Mouse (Mus musculus) kidney, embryonic 14.5 days (tissue): ENCODE results near the gene Kif26b. TPM values are rescaled to one million over a fixed set of nuclear protein-coding genes. Genes with fewer than 3 reads are reported as not detected.

Experiments used
- ATAC-seq: fragments of 200-750 bp; cut with Nextera tagmentation; 2 replicates; pipeline ENCODE4 v1.8.0; 2017; ENCODE audit warnings: moderate number of reproducible peaks, mild to moderate bottlenecking, moderate TSS enrichment, moderate library complexity; ENCODE audit not compliant: low FRiP score, low TSS enrichment
- H3K27ac ChIP-seq: fragments of 300-500 bp; sonication (generic); 2 replicates; pipeline ENCODE4 v1.5.1; 2014; ENCODE audit warnings: low read depth, mild to moderate bottlenecking, low read length, moderate library complexity, mixed read lengths
- H3K27me3 ChIP-seq: fragments of 300-500 bp; sonication (generic); 2 replicates; pipeline ENCODE4 v1.6.1; 2014; ENCODE audit warnings: mild to moderate bottlenecking, low read length; ENCODE audit not compliant: control insufficient read depth, insufficient read depth
- H3K36me3 ChIP-seq: fragments of 300-500 bp; sonication (generic); 2 replicates; pipeline ENCODE4 v1.6.1; 2014; ENCODE audit warnings: low read length, mixed read lengths; ENCODE audit not compliant: control insufficient read depth, insufficient read depth
- H3K4me1 ChIP-seq: fragments of 300-500 bp; sonication (generic); 2 replicates; pipeline ENCODE4 v1.6.1; 2014; ENCODE audit warnings: low read length, mixed read lengths; ENCODE audit not compliant: control insufficient read depth, insufficient read depth
- H3K4me2 ChIP-seq: fragments of 300-500 bp; sonication (generic); replicated peaks from 2 replicates; pipeline ENCODE4 v1.6.1; 2014; ENCODE audit warnings: low read depth, mild to moderate bottlenecking, low read length
- H3K4me3 ChIP-seq: fragments of 300-500 bp; sonication (generic); 2 replicates; pipeline ENCODE4 v1.5.1; 2014; ENCODE audit warnings: mild to moderate bottlenecking, low read length
- H3K9ac ChIP-seq: fragments of 300-500 bp; sonication (generic); 2 replicates; pipeline ENCODE4 v1.6.1; 2014; ENCODE audit warnings: low read depth, mild to moderate bottlenecking, low read length, moderate library complexity
- H3K9me3 ChIP-seq: fragments of 300-500 bp; sonication (generic); 2 replicates; pipeline ENCODE4 v1.6.1; 2016; ENCODE audit warnings: low read length; ENCODE audit not compliant: control insufficient read depth
- WGBS: fragments of 180-500 bp; shearing (Covaris S2); extraction: QIAGEN DNeasy Blood & Tissue Kit; methylation state at CpG from one replicate; pipeline ENCODE4 v1.1.7; 2014; 5-methylcytosine and 5-hydroxymethylcytosine counted together
- polyA plus RNA-seq: library from polyadenylated mRNA; unstranded; fragments of >200 nt; fragmentation: Nextera tagmentation; extraction: Ambion mirVana; gene quantifications from 2 replicates; pipeline ENCODE4 v1.2.1, GENCODE M21; 2014

The Kif26b gene
- polyA plus RNA-seq, 1 experiment from 2014 or later = 22.9 TPM

- 70% methylated on average over 15 of the region's 15 CpGs for WGBS
- H3K4me2 ChIP-seq = no peak overlapping the region
- no peaks in the 10 kb centered on the region for H3K27me3 ChIP-seq
- 0 out of 2 replicates have a peak, but pooled peaks cover 6% of the 10 kb centered on the region for H3K4me1 ChIP-seq
- H3K9ac ChIP-seq = no peak overlapping the region
- no peaks in the 10 kb centered on the region for H3K9me3 ChIP-seq
- H3K27ac ChIP-seq = no peak overlapping the region
- H3K36me3 ChIP-seq = no peaks in the 10 kb centered on the region
- ATAC-seq = peak; percentile 43; the same call in 1 of the 2 replicates
- H3K4me3 ChIP-seq = no peak overlapping the region
Measured at GRCm38 (mm10) chr1:178600851-178601569, 72.1 kb downstream of the Kif26b start.

- no peak overlapping the region for H3K4me2 ChIP-seq
- WGBS = 75% methylated on average over 8 of the region's 8 CpGs
- ATAC-seq = no peak
- no peaks in the 10 kb centered on the region for H3K27me3 ChIP-seq
- no peak overlapping the region for H3K9ac ChIP-seq
- H3K4me1 ChIP-seq = 0 out of 2 replicates have a peak, but pooled peaks cover 4% of the 10 kb centered on the region
- H3K4me3 ChIP-seq = no peak overlapping the region
- H3K36me3 ChIP-seq = no peaks in the 10 kb centered on the region
- H3K27ac ChIP-seq = no peak overlapping the region
- H3K9me3 ChIP-seq = no peaks in the 10 kb centered on the region
Measured at GRCm38 (mm10) chr1:178609151-178609775, 80.3 kb downstream of the Kif26b start.

GRCm38 (mm10) chr1:178611512-178611911, 82.6 kb downstream of the Kif26b start:
- no peak overlapping the region for H3K27ac ChIP-seq
- no peaks in the 10 kb centered on the region for H3K27me3 ChIP-seq
- H3K4me2 ChIP-seq = no peak overlapping the region
- no peaks in the 10 kb centered on the region for H3K36me3 ChIP-seq
- H3K4me3 ChIP-seq = no peak overlapping the region
- 88% methylated on average over 15 of the region's 15 CpGs for WGBS
- H3K9me3 ChIP-seq = no peaks in the 10 kb centered on the region
- H3K9ac ChIP-seq = no peak overlapping the region
- 0 out of 2 replicates have a peak, but pooled peaks cover 4% of the 10 kb centered on the region for H3K4me1 ChIP-seq
- no peak for ATAC-seq

- ATAC-seq = no peak
- Histone ChIP-seq H3K36me3 (no peaks in the 10 kb centered on the region), H3K9me3 (no peaks in the 10 kb centered on the region), H3K4me2 (no peak overlapping the region), H3K27ac (no peak overlapping the region), H3K9ac (no peak overlapping the region), H3K4me3 (no peak overlapping the region), H3K27me3 (no peaks in the 10 kb centered on the region), H3K4me1 (peaks cover 7% of the 10 kb centered on the region; the same call in 1 of the 2 replicates)
- 98% methylated on average over 2 of the region's 2 CpGs for WGBS
Measured at GRCm38 (mm10) chr1:178621301-178621700, 92.4 kb downstream of the Kif26b start.

- ATAC-seq = no peak
- 34% methylated on average over 9 of the region's 9 CpGs for WGBS
- H3K4me2 ChIP-seq = no peak overlapping the region
- no peak overlapping the region for H3K9ac ChIP-seq
- H3K9me3 ChIP-seq = no peaks in the 10 kb centered on the region
- H3K4me1 ChIP-seq = peaks cover 7% of the 10 kb centered on the region; the same call in 1 of the 2 replicates
- no peaks in the 10 kb centered on the region for H3K36me3 ChIP-seq
- no peak overlapping the region for H3K27ac ChIP-seq
- no peaks in the 10 kb centered on the region for H3K27me3 ChIP-seq
- H3K4me3 ChIP-seq = no peak overlapping the region
Measured at GRCm38 (mm10) chr1:178623889-178624288, 95.0 kb downstream of the Kif26b start.

- no peak overlapping the region for H3K27ac ChIP-seq
- no peak for ATAC-seq
Measured at GRCm38 (mm10) chr1:178626961-178627381, 98.0 kb downstream of the Kif26b start.

GRCm38 (mm10) chr1:178630042-178630441, 101.1 kb downstream of the Kif26b start:
- Histone ChIP-seq H3K27ac (no peak overlapping the region), H3K9ac (no peak overlapping the region), H3K4me2 (no peak overlapping the region), H3K36me3 (no peaks in the 10 kb centered on the region), H3K4me1 (no peaks in the 10 kb centered on the region), H3K9me3 (no peaks in the 10 kb centered on the region), H3K4me3 (no peak overlapping the region), H3K27me3 (no peaks in the 10 kb centered on the region)
- 84% methylated on average over 5 of the region's 5 CpGs for WGBS
- ATAC-seq = no peak

More at GRCm38 (mm10) chr1:178626961-178627381, 98.0 kb downstream of the Kif26b start:
- H3K9me3 ChIP-seq = no peaks in the 10 kb centered on the region
- no peak overlapping the region for H3K4me3 ChIP-seq
- H3K4me1 ChIP-seq = no peaks in the 10 kb centered on the region
- H3K36me3 ChIP-seq = no peaks in the 10 kb centered on the region
- H3K27me3 ChIP-seq = no peaks in the 10 kb centered on the region
- WGBS = 67% methylated on average over 6 of the region's 6 CpGs
- no peak overlapping the region for H3K9ac ChIP-seq
- H3K4me2 ChIP-seq = no peak overlapping the region

GRCm38 (mm10) chr1:178631863-178632262, 102.9 kb downstream of the Kif26b start:
- Histone ChIP-seq H3K27me3 (no peaks in the 10 kb centered on the region), H3K27ac (no peak overlapping the region), H3K4me2 (no peak overlapping the region), H3K4me3 (no peak overlapping the region), H3K9me3 (no peaks in the 10 kb centered on the region), H3K4me1 (no peaks in the 10 kb centered on the region), H3K9ac (no peak overlapping the region), H3K36me3 (no peaks in the 10 kb centered on the region)
- WGBS = 45% methylated on average over 7 of the region's 7 CpGs
- no peak for ATAC-seq
